Mouse (Mus musculus) spleen, postnatal 0 days (tissue): Measurements from ENCODE around the gene Ifngr2. TPM values are rescaled to one million over a fixed set of nuclear protein-coding genes. Genes with fewer than 3 reads are reported as not detected.

Experiments
- polyA plus RNA-seq: library from polyadenylated mRNA; unstranded; fragments of >200 nt; fragmentation: Nextera tagmentation; extraction: Ambion mirVana; gene quantifications from 2 replicates; pipeline ENCODE4 v1.2.1, GENCODE M21; 2015

Gene Ifngr2
- 28.0 and 31.7 TPM in 2 replicates for polyA plus RNA-seq

DNA sequence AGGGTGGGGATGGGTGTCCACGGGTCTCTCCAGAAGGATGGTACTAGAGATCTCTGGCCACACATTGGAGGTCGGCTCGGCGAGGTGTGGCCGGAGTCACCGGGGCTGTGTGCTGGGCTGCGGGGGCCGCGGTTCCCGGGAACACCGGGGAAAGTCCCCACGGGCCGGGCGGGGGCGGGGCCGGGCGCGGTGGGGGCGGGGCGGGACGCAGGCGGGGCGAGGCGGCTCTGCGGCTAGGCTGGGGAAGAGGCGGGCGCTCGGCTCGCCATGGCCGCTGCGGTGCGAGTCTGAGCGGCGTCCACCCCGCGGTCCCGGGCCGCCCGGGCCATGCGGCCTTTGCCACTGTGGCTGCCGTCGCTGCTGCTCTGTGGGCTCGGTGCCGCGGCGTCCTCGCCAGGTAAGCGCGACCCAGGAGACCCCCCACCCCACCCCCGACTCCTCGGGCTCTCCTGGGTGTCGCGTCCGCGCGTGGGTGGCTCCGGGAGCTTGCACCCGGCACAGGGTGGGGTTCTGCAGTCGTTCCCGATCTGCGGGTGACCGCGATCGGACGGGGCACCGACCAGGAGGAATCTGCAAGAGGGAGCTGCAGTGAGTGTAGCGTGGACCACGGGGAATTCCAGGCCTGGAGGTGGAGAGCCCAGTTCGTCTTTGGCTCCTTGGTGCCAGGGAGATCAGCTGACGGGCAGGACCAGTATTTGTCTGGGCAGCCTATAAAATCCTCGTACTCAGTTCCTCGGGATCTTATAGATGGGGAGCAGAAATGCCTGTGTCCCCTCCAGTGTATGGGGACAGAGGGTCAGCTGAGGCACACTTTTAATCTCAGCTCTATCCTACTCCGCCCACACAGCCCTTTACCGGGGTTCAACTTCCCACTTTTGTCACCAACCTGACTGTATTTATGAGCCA, at the start of gene Ifngr2:
Gene Ifngr2, plus strand, starts transcription at position 237 of the 906 bp plus-strand sequence.

DNA sequence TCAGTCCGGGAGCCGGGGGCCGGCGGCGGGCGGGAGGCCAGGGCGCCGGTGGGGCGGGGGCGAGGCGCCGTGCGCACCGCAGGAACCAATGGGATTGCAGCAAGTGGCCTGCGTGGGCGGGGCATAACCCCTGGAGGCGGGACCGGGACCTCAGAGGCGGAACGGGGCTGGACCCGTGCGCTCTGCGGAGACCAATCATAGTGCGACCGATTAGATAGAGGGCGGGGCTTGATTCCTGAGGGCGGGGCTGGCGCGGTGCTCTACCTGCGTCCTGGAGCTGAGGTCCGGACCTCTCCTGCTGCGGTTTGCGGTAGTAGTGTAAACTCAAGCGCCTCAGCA, 50.8 kb downstream of the Ifngr2 start, which contains the start of gene Tmem50b:
Gene Tmem50b, minus strand, starts transcription at position 129 of the 339 bp plus-strand sequence.

Other genes starting within 250 kb of the Ifngr2 start
- gene Ifnar2, start 174.3 kb upstream of the Ifngr2 start, polyA plus RNA-seq: 75.0 and 87.8 TPM in 2 replicates
- gene Gm21970, start 155.4 kb upstream of the Ifngr2 start, polyA plus RNA-seq: not detected in 2 replicates
- gene Il10rb, start 140.9 kb upstream of the Ifngr2 start, polyA plus RNA-seq: 37.2 and 42.3 TPM in 2 replicates
- gene Ifnar1, start 61.8 kb upstream of the Ifngr2 start, polyA plus RNA-seq: 20.7 and 25.3 TPM in 2 replicates
- gene Tmem50b, start 50.7 kb downstream of the Ifngr2 start, polyA plus RNA-seq: 16.6 and 21.8 TPM in 2 replicates
- 2.6 and 2.8 TPM in 2 replicates for gene Dnajc28, start 72.0 kb downstream of the Ifngr2 start, polyA plus RNA-seq
- 94.2 and 94.3 TPM in 2 replicates for gene Gart, start 99.9 kb downstream of the Ifngr2 start, polyA plus RNA-seq
- 96.2 and 109 TPM in 2 replicates for gene Son, start 100.4 kb downstream of the Ifngr2 start, polyA plus RNA-seq
- gene Donson, start 141.7 kb downstream of the Ifngr2 start, polyA plus RNA-seq: 32.5 and 39.3 TPM in 2 replicates
- 35.3 and 39.6 TPM in 2 replicates for gene Cryzl1, start 181.9 kb downstream of the Ifngr2 start, polyA plus RNA-seq
- gene Itsn1, start 182.2 kb downstream of the Ifngr2 start, polyA plus RNA-seq: 31.4 and 31.6 TPM in 2 replicates